Mouse (Mus musculus): ENCODE data around the gene Cntrob.

Cntrob gene

DNA sequence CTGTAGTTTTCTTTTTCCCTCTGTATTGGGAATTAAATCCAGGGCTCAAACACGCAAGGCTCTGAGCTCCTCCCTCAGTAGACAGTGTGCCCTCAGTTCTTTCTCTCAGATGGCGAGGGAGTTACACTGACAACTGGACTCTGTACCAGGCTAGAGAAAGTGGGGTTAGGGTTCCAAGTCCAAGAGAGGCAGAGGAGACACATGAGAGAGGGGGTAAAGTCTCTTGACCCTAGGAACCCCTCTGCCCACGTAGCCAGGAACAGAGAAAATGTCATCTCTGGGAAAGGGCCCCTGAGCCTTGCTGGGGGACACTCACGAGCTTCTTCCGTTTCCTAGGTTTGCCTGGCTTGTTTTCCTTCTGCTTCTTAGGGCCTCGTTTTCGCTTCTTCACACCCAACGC, 40.8 kb upstream of the Cntrob start:
- CTCF ChIA-PET: interaction anchor here in 1 of 4 experiments (1.0 to 1.3 kb wide), 2 partner anchors 8 to 95 kb away, joined by 3 read pairs; no protein-coding TSS in a partner anchor
- POLR2A ChIA-PET: interaction anchor here in 2 of 4 experiments (1.2 to 2.2 kb wide), 3 partner anchors 15 to 18 kb away, joined by 3 to 5 read pairs (median 3); no protein-coding TSS in a partner anchor

DNA sequence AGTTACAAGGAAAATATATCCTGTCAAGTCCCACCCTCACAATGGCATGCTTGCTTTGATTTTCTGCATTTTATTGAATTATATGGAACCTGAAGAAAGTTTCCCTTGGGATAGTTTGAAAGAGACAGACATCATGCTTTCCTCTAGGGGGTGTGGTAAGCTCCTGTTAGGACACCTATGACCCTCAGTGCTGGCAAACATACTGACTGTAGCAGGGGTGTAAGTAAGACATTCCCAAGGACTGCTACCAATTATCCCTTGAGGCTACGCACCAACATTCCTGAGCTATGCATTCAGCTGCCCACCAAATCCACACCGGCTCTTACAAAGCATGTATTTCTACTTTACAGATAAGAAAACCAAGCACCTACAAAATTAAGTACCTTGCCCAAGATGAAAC, 38.9 kb upstream of the Cntrob start:
- CTCF ChIA-PET: interaction anchor here in 3 of 4 experiments (0.5 to 1.7 kb wide), 6 partner anchors 10 to 270 kb away, joined by 3 to 6 read pairs (median 3); partner anchors contain the start of gene Fxr2 (in 1 of the 3)
- POLR2A ChIA-PET: interaction anchor here in 3 of 4 experiments (0.8 to 1.6 kb wide), 6 partner anchors 16 to 94 kb away, joined by 3 to 4 read pairs (median 3); partner anchors contain the start of genes Cntrob (in 1 of the 3), Kcnab3 (in 1 of the 3) and Trappc1 (in 1 of the 3)

DNA sequence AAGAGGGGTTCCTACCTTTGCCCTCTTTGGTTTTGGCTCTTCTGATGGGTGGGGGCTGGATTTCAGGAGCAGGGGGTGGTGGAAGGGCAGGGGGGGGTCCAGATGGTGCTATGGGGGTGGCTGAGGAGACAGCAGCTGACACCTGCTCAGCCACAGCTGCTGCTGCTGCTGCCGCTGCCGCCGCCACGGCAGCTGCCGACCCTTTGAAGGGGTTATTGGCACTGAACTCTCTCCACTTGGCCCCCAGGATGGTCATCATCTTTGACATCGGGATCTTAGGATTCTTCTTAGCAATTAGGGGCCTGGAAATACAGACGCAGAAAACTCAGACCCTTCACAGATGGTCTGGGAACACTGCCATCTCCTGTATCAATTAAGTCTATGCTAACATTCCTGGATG, 38.4 kb upstream of the Cntrob start:
- ChIA-PET POLR2A (interaction anchor here in 3 of 4 experiments (0.7 to 1.6 kb wide), 4 partner anchors 21 to 115 kb away, joined by 3 to 5 read pairs (median 4); partner anchors contain the start of gene Kcnab3 (in 1 of the 3)), CTCF (interaction anchor here in 3 of 4 experiments (0.5 to 1.7 kb wide), 5 partner anchors 10 to 271 kb away, joined by 3 to 6 read pairs (median 3); partner anchors contain the start of gene Fxr2 (in 1 of the 3))

DNA sequence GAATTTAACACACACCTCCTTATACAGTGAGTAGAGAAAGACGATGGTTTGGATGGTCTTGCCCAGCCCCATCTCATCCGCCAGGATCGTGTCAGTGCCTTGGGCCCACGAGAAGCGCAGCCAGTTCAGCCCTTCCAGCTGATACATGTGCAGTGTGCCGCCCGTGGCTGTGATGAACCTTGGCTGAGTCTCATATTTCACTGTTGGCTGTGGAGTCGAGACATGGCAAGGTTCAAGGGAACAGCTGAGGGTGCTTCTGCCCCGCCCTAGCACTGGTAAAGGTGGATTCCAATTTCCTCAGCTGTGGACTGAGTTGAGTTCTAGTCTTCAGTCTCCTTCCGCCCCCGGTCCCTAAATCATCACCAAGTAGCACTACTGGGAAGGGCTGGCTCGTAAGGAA, 34.1 kb upstream of the Cntrob start:
- POLR2A ChIA-PET: interaction anchor here in 3 of 4 experiments (0.8 to 1.5 kb wide), 6 partner anchors 11 to 37 kb away, joined by 3 to 5 read pairs (median 3); partner anchors contain the start of genes Cntrob (in 1 of the 3), Cyb5d1 (in 1 of the 3), Kcnab3 (in 1 of the 3) and Naa38 (in 1 of the 3)
- CTCF ChIA-PET: no interaction called here

DNA sequence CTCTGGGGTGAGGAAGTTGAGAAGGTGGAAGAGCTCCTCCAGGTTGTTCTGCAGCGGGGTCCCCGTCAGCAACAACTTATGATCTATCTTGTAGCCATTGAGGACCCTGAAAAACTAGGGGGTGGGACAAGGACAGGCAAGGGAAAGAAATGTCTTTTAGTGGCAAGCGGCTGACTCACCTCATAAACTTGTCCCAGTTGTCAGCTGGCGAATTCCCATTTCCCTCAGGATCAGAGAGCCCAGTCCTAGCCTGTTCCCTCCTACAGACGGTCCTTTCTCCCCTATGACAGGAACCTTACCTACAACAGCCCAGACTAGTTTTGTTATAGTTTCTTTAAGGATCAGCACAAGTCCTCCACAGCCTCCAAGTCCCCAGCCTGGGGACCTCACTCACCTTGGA, 33.0 kb upstream of the Cntrob start:
- CTCF ChIA-PET: no interaction called here

DNA sequence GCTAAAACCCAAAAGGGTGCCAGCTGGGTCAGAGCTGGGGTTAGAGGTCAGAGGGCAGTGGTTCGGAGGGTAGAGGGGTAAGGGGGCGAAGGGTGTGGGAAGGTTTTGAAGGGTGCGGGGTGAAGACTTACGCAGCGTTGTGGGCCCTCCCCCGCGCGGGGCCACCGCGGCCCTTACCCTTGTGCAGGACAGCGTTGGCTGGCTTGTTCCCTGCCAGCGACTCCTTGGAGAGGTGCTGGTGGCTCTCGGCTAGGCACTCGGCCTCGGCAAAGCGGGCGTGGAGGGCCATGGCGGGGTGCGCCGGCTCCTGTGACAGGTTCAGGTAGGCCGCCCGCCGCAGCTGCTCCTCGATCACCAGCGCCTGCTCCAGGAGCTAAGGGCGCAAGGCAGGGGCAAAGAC, 22.9 kb upstream of the Cntrob start:
- ChIA-PET POLR2A (interaction anchor here in 2 of 4 experiments (0.7 to 1.5 kb wide), 7 partner anchors 15 to 41 kb away, joined by 3 to 6 read pairs (median 3); partner anchors contain the start of genes Cntrob (in 1 of the 2), Kcnab3 (in 1 of the 2) and Trappc1 (in 1 of the 2)), CTCF (no interaction called here)

More for the DNA sequence above, 33.0 kb upstream of the Cntrob start:
- POLR2A ChIA-PET: interaction anchor here in 2 of 4 experiments (1.2 to 1.8 kb wide), 4 partner anchors 9 to 33 kb away, joined by 3 to 6 read pairs (median 4); partner anchors contain the start of genes Cntrob (in 1 of the 2), Kcnab3 (in 1 of the 2) and Trappc1 (in 1 of the 2)

DNA sequence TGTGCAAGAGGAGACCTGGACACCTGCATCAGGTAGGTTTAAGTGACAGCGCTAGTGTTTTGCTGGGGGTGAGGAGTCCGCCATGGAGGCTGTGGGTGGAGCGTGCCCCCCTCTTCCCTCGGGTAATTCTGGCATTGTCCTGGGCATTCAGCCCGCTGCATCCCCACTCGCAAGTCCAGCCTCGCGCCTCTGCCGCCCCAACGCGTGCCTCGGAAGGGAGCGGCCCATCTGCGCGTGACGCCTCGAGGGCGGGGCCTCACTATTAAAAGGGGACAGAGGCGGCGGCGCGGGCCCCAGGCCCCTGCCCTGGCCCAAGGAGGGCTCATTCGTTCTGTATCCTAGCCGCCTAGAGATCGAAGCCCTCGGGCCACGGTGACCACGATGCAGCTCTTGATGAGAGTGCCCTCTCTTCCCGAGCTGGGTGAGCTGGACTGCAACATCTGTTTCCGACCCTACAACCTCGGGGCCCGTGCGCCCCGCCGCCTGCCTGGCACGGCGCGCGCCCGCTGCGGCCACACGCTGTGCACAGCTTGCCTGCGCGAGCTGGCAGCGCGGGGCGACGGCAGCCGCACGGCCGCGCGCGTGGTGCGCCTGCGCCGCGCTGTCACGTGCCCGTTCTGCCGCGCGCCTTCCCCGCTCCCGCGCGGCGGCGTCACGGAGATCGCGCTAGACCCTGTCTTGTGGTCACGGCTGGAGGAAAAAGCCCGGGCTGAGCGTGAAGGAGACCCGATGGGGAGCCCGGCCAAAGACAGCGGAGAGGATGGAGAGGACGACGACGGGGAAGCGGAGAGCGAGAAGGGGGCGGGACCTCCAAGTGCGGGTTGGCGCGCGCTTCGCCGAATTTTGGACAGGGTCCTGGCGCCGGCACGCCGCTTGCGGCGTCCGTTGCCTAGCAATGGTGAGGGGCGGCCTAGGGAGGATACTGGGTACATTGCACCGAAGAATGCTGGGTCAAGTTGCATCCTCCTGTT, 16.9 kb upstream of the Cntrob start, which contains the start of gene Rnf227:
Gene Rnf227, plus strand, starts transcription at position 301 of the 971 bp plus-strand sequence.
- ChIA-PET CTCF (interaction anchor here in 2 of 4 experiments (0.6 to 2.7 kb wide), 2 partner anchors 33 to 475 kb away, joined by 3 to 8 read pairs; no protein-coding TSS in a partner anchor), POLR2A (interaction anchor here in 3 of 4 experiments (0.6 to 5.7 kb wide), 13 partner anchors 9 to 78 kb away, joined by 3 to 56 read pairs (median 5); partner anchors contain the start of genes Cntrob (in 3 of the 3), Trappc1 (in 3 of the 3) and Kcnab3 (in 2 of the 3))

DNA sequence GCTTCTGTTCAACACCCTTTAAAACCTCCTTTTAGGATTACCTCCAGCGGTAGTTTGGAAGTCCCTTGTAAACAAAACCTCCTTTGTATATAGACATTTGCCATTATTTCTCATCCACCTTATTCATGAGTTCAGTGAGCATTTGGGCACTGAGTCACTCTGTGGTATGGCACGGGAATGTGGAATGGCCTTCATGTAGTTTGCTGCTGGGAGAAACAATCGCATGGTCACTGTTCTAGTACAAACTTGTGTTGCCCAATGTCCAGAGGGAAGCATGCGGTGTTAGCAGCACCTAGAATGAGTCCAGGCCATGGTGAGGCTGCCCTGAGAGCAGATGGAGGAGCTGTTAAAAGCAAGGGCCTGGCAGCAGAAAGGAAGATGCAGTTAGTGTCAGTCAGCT, 11.2 kb upstream of the Cntrob start:
- POLR2A ChIA-PET: no interaction called here
- CTCF ChIA-PET: no interaction called here

DNA sequence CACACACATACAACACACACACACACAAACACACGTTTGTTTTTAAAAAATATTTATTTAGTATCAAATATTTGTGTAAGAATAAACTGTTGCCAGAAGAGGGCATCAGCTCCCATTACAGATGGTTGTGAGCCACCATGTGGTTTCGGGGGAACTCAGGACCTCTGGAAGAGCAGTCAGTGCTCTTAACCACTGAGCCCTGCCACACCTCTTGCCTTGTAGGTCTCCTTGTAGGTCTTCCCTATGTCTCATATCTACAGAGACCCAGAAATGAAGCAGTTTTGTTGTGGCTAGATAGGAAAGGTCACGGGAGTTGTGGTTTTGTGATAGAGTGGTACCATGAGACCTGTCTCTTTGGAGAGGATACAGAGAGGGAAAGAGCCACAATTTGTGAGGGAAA, 10.3 kb upstream of the Cntrob start:
- POLR2A ChIA-PET: interaction anchor here in 1 of 4 experiments (1.0 kb wide), 1 partner anchor 10 kb away, joined by 5 read pairs; the partner anchor contains the start of genes Cntrob and Trappc1
- CTCF ChIA-PET: no interaction called here

DNA sequence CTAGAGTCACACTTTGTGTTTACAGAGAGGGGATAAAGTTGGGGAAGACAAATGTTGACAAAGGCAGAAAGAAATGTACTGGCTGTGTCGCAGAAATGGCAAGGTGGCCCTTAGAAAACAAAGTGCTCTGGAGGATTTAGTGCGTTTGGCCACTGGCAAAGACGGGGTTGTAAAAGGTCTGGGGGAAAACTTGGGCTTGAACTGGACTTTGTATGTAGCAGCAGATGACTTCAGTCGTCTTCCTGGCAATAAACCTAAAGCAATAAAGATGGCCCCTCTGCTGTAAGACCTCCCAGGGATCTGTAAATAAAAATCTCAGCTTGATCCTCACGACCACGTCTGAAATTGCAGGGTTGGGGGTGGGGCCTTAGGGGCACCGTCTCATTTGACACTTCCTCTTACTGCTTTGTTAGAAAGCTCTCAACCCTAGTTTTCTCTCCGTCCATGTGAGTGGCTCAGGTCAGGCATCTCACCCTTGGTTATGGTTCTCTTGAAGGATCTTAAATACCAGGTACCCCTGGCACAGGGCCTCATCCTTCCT, 9.2 kb upstream of the Cntrob start:
- POLR2A ChIA-PET: interaction anchor here in 3 of 4 experiments (0.6 to 2.0 kb wide), 12 partner anchors 9 to 86 kb away, joined by 3 to 33 read pairs (median 4); partner anchors contain the start of genes Cntrob (in 3 of the 3) and Trappc1 (in 3 of the 3)
- CTCF ChIA-PET: interaction anchor here in 1 of 4 experiments (1.0 kb wide), 1 partner anchor 99 kb away, joined by 3 read pairs; no protein-coding TSS in a partner anchor

DNA sequence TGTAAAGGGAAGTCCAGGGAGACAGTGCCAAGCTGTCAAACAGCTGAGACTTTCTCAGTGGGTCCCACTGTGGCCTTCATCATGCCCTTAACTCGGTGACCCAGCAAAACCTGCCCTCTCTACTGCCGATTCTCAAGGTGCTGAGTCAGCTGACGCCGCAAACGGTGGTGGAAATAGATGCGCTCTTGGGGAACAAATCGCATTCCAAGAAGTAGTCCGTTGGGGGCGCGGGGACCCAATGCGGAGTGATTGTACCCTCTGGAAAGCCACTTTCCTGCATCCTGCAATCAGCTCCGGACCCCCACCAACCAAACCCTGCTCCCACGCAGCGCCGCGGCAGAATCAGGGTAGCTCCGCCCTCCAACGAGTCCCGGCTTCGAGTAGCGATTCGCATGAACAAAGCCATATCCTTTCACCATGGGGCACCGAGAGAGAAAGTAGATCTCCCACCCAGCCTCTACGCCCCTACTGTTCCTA, 8.4 kb upstream of the Cntrob start:
- ChIA-PET POLR2A (interaction anchor here in 3 of 4 experiments (0.6 to 2.0 kb wide), 14 partner anchors 8 to 87 kb away, joined by 3 to 33 read pairs (median 4); partner anchors contain the start of genes Cntrob (in 3 of the 3) and Trappc1 (in 3 of the 3)), CTCF (interaction anchor here (0.6 to 1.7 kb wide), 7 partner anchors 8 to 1259 kb away, joined by 3 to 5 read pairs (median 3); partner anchors contain the start of genes Cntrob (in 2 of the 4) and Trappc1 (in 2 of the 4))

DNA sequence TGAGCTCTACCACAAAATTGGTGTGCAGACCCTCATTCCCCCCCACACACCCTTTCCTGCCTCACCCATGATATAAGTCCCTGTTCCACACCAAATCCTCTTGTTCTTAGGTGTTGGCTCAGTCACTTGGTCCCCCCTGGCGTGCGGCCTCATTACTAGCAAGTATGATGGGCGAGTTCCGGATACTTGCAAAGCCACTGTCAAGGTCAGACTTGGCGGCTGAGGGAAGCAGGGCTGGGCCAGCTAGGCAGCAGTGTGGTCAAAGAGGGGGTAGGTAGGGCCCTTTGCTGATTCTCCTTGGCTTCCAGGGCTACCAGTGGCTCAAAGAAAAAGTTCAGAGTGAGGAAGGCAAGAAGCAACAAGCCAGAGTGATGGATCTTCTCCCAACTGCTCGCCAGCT, 7.6 kb upstream of the Cntrob start:
- ChIA-PET POLR2A (interaction anchor here in 3 of 4 experiments (0.6 to 2.0 kb wide), 11 partner anchors 8 to 452 kb away, joined by 3 to 33 read pairs (median 3); partner anchors contain the start of genes Cntrob (in 1 of the 3) and Trappc1 (in 1 of the 3)), CTCF (interaction anchor here in 3 of 4 experiments (0.6 to 1.7 kb wide), 4 partner anchors 41 to 1258 kb away, joined by 3 to 5 read pairs (median 3); no protein-coding TSS in a partner anchor)

DNA sequence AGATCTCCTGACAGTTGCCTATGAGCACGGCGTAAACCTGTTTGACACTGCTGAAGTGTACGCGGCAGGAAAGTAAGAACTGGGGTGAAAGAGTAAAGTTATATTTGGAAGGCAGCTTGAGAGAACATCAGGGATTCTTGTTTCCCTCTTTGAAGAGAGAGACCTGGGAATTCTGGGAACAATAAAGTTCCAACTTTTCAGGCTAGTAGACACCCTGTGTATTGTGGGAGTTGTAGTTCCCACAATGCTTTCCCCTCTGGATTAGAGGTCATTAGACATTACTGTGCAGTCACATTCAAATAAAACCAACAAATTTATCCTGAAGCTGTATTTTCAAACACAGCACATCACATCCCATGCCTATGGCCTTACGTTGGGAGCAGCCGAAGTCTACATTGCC, 4.9 kb upstream of the Cntrob start:
- CTCF ChIA-PET: no interaction called here
- POLR2A ChIA-PET: interaction anchor here in 2 of 4 experiments (0.6 to 6.6 kb wide), 4 partner anchors 11 to 249 kb away, joined by 3 to 56 read pairs (median 12); partner anchors contain the start of gene Rnf227 (in 2 of the 2)

DNA sequence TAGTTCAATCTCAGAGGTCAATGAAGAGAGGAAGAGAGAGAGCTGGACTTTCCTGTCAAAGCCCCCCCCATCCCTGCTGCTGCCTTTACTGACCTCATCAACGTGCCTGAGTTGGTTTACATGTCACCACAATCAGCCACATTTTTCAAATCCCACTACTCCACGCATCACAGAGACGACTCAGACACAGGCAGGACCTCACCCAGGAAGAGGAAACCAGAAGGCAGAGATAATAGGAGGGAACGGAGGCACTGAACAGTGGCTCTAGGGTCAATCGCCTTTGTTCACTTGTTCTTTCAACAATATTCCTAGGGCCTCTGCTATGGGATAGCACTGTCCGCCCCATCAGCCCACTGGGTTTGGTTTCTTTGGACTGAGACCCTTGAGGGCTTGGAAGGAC, 4.1 kb upstream of the Cntrob start:
- CTCF ChIA-PET: interaction anchor here in 1 of 4 experiments (0.6 kb wide), 1 partner anchor 920 kb away, joined by 9 read pairs; no protein-coding TSS in a partner anchor
- POLR2A ChIA-PET: interaction anchor here in 2 of 4 experiments (0.6 to 6.6 kb wide), 5 partner anchors 12 to 248 kb away, joined by 3 to 56 read pairs (median 5); partner anchors contain the start of gene Rnf227 (in 2 of the 2)

DNA sequence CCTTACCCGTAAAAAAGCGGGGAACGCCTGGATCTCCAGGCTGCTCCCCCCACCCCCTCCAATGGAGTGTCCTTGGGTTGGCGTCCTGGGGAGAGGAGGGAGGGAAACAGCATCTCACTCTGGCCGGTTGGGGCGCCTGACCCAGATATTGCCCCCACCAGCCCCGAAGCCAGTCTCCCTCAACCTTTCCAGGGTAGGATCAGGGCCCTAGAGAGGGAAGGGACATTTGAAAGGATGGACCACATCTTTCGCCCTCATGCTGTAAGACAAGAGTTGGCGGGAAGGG, 3.5 kb upstream of the Cntrob start:
- ChIA-PET POLR2A (interaction anchor here in 2 of 4 experiments (1.1 to 6.6 kb wide), 10 partner anchors 12 to 92 kb away, joined by 3 to 56 read pairs (median 6); partner anchors contain the start of genes Rnf227 (in 2 of the 2) and Chd3 (in 1 of the 2)), CTCF (interaction anchor here in 2 of 4 experiments (0.6 to 1.2 kb wide), 2 partner anchors 90 to 919 kb away, joined by 3 to 9 read pairs; no protein-coding TSS in a partner anchor)

DNA sequence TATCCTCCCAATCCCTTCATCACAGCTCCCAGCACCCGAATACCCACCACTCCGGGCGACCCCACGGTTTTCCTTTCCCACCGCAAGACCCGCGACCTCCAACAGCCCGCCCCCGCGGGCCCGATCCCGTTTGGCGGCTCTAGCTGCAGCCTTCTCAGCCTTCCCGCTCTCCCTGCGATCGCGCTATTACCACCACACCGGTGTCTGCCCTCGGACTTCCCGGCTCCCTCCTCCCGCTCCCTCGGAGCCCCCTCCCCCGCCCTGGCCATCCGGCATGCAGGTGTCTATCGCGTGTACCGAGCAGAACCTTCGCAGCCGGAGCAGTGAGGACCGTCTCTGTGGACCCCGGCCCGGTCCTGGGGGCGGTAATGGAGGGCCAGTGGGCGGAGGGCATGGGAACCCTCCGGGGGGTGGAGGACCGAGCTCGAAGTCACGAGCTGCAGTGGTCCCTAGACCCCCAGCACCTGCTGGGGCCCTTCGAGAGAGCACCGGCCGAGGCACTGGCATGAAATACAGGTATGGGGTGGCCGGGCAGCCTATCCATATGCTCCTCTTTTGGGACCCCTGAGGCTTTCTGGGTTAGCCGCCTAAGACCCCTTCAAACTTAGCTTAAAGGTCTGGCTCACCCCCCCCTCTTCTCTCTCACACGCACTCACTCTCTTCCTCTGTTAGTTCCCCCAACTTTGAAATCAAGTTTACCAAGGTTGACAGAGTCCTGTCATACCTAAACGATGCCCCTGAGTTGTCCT, 3.0 kb upstream of the Cntrob start:
- ChIA-PET CTCF (interaction anchor here in 3 of 4 experiments (0.8 to 2.3 kb wide), 9 partner anchors 9 to 306 kb away, joined by 3 to 5 read pairs (median 3); partner anchors contain the start of gene Fxr2 (in 1 of the 3)), POLR2A (interaction anchor here (0.5 to 6.6 kb wide), 57 partner anchors 11 to 635 kb away, joined by 3 to 56 read pairs (median 4); partner anchors contain the start of genes Cyb5d1 (in 2 of the 4), Naa38 (in 2 of the 4), Rnf227 (in 2 of the 4) and Chd3 (in 1 of the 4))

Measured in embryonic stem cell, embryonic (primary cell).